Mouse (Mus musculus) lung, postnatal 0 days (tissue): Measurements from ENCODE around the gene Gm11037.

Source experiments
- CTCF ChIP-seq: IDR thresholded peaks from 2 replicates; pipeline ENCODE4 v1.5.1; 2016; ENCODE audit warnings: antibody characterized with exemption, mild to moderate bottlenecking
- EP300 ChIP-seq: IDR thresholded peaks from 2 replicates; pipeline ENCODE4 v1.6.1; 2016; ENCODE audit warnings: antibody characterized with exemption, mild to moderate bottlenecking, control low read depth

DNA sequence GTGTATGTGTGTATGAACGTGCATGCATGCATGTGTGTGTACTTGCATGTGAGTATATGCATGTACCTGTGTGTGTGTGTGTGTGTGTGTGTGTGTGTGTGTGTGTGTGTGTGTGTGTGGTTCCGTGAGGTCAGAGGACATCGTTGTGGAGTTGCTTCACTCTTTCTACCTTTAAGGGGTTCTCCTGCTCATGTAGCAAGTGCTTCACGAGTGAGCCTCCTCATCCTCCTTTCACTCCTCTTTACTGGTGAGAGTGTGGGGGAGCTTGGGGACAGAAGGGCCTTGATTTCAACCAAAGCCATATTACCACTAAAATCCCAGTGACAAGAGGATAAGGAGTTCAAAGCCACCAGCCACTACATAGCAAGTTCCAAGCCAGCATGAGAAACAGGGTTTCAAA lies 36.2 kb upstream of the Gm11037 start:
- no peak for TF ChIP-seq CTCF
- no peak for TF ChIP-seq EP300
